Mouse (Mus musculus): ENCODE results near the gene Cactin. TPM values are rescaled to one million over a fixed set of nuclear protein-coding genes. Genes with fewer than 3 reads are reported as not detected.

The Cactin gene
- polyA plus RNA-seq, 1 experiment, result 20.0 TPM

DNA sequence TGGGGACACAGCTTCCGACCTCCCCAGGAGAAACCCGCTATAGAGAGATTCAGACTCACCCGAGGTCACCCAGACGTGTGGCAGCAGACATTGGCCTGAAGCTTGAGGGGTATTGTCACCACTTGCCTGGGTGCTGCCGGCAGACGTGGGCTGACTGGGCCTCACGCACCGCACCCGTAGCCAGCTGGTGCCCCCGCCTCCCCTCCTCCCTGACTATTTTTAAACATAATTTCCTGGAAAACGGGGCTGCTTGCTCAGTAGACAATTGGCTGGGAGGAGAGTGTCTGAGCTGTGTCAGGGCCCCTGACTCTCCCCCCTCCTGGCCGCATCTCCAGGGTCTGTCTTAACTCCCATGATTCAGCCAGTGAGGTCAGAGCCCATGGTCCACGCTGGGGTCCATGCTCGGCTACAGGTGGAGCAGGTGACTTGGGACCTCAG, 18.1 kb upstream of the Cactin start:
- Histone ChIP-seq H3K4me1 (ENCODE audit: control insufficient read depth, insufficient read depth, low read length) (peaks cover 3% of the 10 kb centered on the region; the same call in 1 of the 2 replicates), H3K27ac (ENCODE audit: insufficient read depth, low read length) (no peak overlapping the region), H3K4me3 (ENCODE audit: insufficient read depth, low read length) (no peak overlapping the region)
- no peak for TF ChIP-seq CTCF (IDR thresholded peaks at IDR 0.05; ENCODE audit: borderline replicate concordance, insufficient read depth, low read length)
- TF ChIP-seq POLR2A (IDR thresholded peaks at IDR 0.05; ENCODE audit: low read depth, low read length), result no peak

DNA sequence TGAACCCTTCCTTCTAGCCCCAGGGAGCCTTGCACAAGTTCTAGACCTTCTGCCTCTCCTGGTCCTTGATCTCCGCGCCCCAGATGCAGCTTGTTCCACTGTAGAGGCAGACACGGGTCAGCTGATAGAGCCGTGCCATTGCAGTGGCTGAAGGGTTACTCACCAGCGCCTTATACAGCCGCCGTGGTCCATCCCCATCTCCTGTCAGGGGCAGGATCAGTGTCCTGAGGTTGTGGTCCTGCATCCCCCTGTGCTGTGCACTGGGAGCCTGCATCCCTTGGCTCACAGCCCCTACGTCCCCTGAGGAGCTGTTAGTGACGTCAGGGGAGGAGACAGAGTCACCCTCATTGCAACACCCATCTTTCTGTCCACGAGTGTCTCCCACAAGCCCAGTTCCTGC, 17.6 kb upstream of the Cactin start:
- TF ChIP-seq CTCF (IDR thresholded peaks at IDR 0.05; ENCODE audit: borderline replicate concordance, insufficient read depth, low read length) (no peak), POLR2A (IDR thresholded peaks at IDR 0.05; ENCODE audit: low read depth, low read length) (no peak)
- H3K4me3 ChIP-seq (ENCODE audit: insufficient read depth, low read length), result no peak overlapping the region
- peaks cover 3% of the 10 kb centered on the region; the same call in 1 of the 2 replicates for H3K4me1 ChIP-seq (ENCODE audit: control insufficient read depth, insufficient read depth, low read length)
- H3K27ac ChIP-seq (ENCODE audit: insufficient read depth, low read length), result no peak overlapping the region

DNA sequence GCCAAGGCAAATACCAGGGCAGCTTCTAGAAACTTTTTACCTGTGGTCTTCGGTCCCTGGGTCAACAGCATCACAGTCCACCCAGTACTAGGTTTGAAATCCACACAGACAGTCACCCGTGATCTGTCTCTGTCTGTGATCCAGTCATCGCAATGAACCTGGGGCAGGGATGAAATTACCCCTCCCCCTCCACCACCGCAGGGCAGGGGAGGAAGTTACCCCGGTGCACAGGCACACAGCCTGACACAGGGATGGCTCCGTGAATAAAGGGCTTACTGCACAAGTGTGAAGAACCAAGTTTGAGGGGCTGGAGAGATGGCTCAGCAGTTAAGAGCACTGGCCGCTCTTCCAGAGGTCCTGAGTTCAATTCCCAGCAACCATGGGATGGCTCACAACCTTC, 17.1 kb upstream of the Cactin start:
- Histone ChIP-seq H3K27ac (ENCODE audit: insufficient read depth, low read length) (no peak overlapping the region), H3K4me1 (ENCODE audit: control insufficient read depth, insufficient read depth, low read length) (peaks cover 3% of the 10 kb centered on the region; the same call in 1 of the 2 replicates), H3K4me3 (ENCODE audit: insufficient read depth, low read length) (no peak overlapping the region)
- TF ChIP-seq CTCF (IDR thresholded peaks at IDR 0.05; ENCODE audit: borderline replicate concordance, insufficient read depth, low read length) (no peak), POLR2A (IDR thresholded peaks at IDR 0.05; ENCODE audit: low read depth, low read length) (no peak)

DNA sequence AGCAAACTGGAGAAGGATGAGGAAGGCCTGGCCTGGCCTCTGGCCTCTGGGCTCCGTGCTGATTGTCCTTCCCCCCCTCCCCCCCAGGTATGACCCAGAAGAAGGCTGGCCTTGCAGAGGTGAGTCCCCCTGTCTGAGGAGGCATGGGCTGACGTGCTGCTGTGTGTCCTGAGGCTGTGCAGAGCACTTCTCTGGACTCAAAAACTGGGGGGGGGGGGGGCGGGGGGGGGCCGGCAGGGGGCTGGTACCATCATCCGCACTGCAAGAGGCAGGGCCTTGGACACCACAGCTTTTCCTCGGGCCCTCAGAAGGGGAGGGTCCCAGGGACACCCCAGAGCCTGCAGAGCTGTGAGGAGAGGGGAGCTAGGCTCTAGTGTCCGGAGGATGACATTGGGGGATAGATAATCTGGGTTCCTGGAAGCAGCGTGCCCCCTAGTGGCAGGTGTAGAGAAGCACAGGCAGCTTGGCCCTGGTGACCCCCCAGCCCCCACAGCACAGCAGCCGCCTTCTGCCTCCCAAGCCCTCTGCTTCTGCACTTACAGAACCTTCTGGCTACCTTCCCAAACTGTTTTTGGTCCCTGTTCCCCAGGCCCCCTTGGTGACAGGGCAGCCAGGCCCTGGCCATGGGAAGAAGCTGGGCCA, 16.2 kb upstream of the Cactin start:
- Histone ChIP-seq H3K27ac (ENCODE audit: insufficient read depth, low read length) (no peak overlapping the region), H3K4me3 (ENCODE audit: insufficient read depth, low read length) (no peak overlapping the region), H3K4me1 (ENCODE audit: control insufficient read depth, insufficient read depth, low read length) (peaks cover 3% of the 10 kb centered on the region; the same call in 1 of the 2 replicates)
- TF ChIP-seq CTCF (IDR thresholded peaks at IDR 0.05; ENCODE audit: borderline replicate concordance, insufficient read depth, low read length) (peak; percentile 89), POLR2A (IDR thresholded peaks at IDR 0.05; ENCODE audit: low read depth, low read length) (no peak)

DNA sequence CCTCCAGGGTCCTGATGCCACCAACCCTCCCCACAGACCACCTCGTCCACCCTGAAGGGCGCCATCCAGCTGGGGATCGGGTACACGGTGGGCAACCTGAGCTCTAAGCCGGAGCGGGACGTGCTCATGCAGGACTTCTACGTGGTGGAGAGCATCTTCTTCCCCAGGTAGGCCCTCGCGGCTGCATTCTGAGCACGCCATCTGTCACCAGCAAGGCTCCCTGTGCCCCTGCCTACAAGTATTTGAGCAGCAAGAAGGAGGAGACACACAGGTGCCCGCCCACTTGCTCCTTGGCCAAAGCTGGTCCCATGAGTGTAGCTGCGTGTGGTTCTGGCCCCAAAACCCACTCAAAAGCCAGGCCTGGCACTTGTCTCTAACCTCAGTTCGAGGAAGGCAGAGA, 15.2 kb upstream of the Cactin start:
- TF ChIP-seq POLR2A (IDR thresholded peaks at IDR 0.05; ENCODE audit: low read depth, low read length), result no peak
- TF ChIP-seq CTCF (IDR thresholded peaks at IDR 0.05; ENCODE audit: borderline replicate concordance, insufficient read depth, low read length), result no peak
- Histone ChIP-seq H3K4me3 (ENCODE audit: insufficient read depth, low read length) (no peak overlapping the region), H3K4me1 (ENCODE audit: control insufficient read depth, insufficient read depth, low read length) (peaks cover 3% of the 10 kb centered on the region; the same call in 1 of the 2 replicates), H3K27ac (ENCODE audit: insufficient read depth, low read length) (no peak overlapping the region)

DNA sequence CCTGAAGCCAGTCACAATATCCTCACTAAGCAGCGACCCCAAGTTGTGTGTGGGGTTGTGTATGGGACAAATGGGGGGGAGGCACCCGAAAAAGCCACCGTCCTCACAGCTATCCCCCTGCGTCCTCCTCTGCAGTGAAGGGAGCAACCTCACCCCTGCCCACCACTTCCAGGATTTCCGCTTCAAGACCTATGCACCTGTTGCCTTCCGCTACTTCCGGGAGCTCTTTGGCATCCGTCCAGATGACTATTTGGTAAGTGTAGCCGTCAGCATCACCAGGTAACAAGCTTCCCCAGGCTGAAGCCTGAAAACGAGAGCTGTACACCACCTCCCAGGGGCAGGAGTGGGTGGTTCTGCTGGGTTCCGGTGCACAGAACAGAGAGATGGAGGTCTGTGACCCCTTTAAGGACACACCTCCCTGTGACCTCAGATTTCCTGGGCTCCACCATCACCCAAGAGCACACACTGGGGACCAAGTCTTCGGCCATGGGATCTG, 14.7 kb upstream of the Cactin start:
- H3K4me1 ChIP-seq (ENCODE audit: control insufficient read depth, insufficient read depth, low read length), result 0 out of 2 replicates have a peak, but pooled peaks cover 3% of the 10 kb centered on the region
- H3K4me3 ChIP-seq (ENCODE audit: insufficient read depth, low read length), result no peak overlapping the region
- no peak overlapping the region for H3K27ac ChIP-seq (ENCODE audit: insufficient read depth, low read length)
- TF ChIP-seq CTCF (IDR thresholded peaks at IDR 0.05; ENCODE audit: borderline replicate concordance, insufficient read depth, low read length) (no peak), POLR2A (IDR thresholded peaks at IDR 0.05; ENCODE audit: low read depth, low read length) (no peak)

DNA sequence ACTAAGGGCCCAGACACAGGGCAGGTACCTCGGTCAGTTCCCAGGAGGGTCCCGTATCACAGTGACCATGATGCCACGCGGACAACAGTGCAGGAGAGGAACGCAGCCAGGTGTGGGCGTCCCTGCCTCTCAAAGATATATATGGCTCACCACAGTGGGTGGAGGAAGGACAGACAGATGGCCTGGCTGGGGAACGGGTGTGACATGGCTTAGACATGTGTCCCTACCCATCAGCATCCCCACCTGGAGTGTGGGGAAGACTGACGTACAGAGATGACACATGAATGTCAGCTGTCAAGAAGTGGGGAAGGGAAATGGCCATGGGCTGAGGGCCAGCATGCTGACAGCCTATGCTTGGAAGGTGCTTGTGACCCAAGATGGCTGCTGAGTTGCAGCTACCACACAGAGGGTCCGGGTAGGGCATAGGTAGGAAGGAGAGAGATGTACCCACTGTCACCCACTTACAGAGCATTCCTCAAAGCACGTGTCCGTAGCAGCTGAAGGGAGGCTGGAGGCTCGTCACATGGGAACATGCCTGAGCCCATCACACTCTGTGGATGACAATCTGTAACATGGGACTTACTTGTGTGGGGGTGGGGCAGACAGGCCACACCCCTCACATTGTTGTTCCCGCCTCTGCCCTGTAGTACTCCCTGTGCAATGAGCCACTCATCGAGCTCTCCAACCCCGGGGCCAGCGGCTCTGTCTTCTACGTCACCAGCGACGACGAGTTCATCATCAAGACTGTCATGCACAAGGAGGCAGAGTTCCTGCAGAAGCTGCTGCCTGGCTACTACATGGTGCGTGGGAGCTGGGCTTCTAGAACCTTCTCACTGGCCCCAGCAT, 13.8 kb upstream of the Cactin start:
- TF ChIP-seq POLR2A (IDR thresholded peaks at IDR 0.05; ENCODE audit: low read depth, low read length) (no peak), CTCF (IDR thresholded peaks at IDR 0.05; ENCODE audit: borderline replicate concordance, insufficient read depth, low read length) (no peak)
- Histone ChIP-seq H3K4me3 (ENCODE audit: insufficient read depth, low read length) (no peak overlapping the region), H3K4me1 (ENCODE audit: control insufficient read depth, insufficient read depth, low read length) (0 out of 2 replicates have a peak, but pooled peaks cover 3% of the 10 kb centered on the region), H3K27ac (ENCODE audit: insufficient read depth, low read length) (no peak overlapping the region)

DNA sequence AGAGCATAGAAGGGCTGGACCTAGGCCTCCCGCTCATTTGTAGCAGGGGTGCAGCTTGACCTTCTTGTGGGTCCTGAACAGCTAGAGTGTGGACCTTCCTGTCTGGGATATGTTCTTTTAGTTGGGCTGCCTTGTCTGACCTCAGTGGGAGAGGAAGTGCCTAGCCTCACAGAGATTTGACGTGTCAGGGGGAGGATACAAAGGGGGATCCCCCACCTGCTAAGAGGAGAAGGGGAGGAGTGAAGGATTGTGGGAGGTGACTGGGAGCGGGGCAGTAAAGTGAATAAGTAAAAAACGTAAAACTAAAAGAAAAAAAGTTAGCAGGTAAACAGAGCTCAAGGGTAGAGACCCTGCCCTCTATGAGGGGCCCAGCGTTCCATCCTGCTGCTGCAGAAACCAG, 11.3 kb upstream of the Cactin start:
- no peak overlapping the region for H3K27ac ChIP-seq (ENCODE audit: insufficient read depth, low read length)
- no peak for TF ChIP-seq POLR2A (IDR thresholded peaks at IDR 0.05; ENCODE audit: low read depth, low read length)
- TF ChIP-seq CTCF (IDR thresholded peaks at IDR 0.05; ENCODE audit: borderline replicate concordance, insufficient read depth, low read length), result no peak
- no peaks in the 10 kb centered on the region for H3K4me1 ChIP-seq (ENCODE audit: control insufficient read depth, insufficient read depth, low read length)
- no peak overlapping the region for H3K4me3 ChIP-seq (ENCODE audit: insufficient read depth, low read length)

DNA sequence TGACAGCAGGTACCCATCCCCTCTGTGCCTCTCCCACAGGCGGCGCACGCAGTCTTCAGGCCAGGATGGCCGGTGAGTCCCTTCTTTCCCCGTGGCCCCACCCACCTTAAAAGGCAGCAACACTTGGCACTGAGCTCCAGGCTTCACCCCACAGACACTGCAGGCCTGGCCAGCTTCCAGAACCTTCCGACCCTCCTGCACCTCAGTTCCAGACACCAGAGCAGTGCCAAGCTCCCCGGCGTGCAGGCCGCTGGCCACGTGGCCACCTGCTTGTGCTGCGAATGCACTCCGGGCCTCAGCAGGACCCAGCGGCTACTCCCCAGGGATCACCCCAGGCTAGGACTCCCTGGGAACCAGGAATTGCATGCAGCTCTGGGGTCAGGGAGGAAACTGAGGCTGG, 7.3 kb upstream of the Cactin start:
- Histone ChIP-seq H3K27ac (ENCODE audit: insufficient read depth, low read length) (no peak overlapping the region), H3K4me1 (ENCODE audit: control insufficient read depth, insufficient read depth, low read length) (no peaks in the 10 kb centered on the region), H3K4me3 (ENCODE audit: insufficient read depth, low read length) (no peak overlapping the region)
- TF ChIP-seq CTCF (IDR thresholded peaks at IDR 0.05; ENCODE audit: borderline replicate concordance, insufficient read depth, low read length), result no peak
- no peak for TF ChIP-seq POLR2A (IDR thresholded peaks at IDR 0.05; ENCODE audit: low read depth, low read length)

DNA sequence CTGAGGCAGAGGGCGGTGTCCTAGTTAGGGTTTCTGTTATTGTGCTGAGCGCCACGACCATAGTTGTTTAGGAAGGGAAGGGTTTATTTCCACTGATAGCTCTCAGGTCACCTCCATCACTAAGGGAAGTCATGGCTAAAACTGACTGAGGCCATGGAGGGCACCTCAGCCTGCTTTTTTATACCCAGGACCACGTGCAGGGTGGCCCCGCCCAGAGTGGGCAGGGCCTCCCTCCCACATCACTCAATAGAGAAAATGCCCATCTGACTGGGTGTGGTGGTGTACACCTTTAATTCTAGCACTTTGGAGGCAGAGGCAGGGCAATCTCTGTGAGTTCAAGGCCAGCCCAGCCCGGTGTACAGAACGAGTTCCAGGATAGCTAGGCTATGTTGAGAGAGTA, 6.7 kb upstream of the Cactin start:
- no peak for TF ChIP-seq CTCF (IDR thresholded peaks at IDR 0.05; ENCODE audit: borderline replicate concordance, insufficient read depth, low read length)
- no peak for TF ChIP-seq POLR2A (IDR thresholded peaks at IDR 0.05; ENCODE audit: low read depth, low read length)
- Histone ChIP-seq H3K4me1 (ENCODE audit: control insufficient read depth, insufficient read depth, low read length) (peaks cover 3% of the 10 kb centered on the region; the same call in 1 of the 2 replicates), H3K27ac (ENCODE audit: insufficient read depth, low read length) (no peak overlapping the region), H3K4me3 (ENCODE audit: insufficient read depth, low read length) (no peak overlapping the region)

Data from embryonic fibroblast, embryonic 13.5 days (primary cell).